Mouse (Mus musculus) intestine, postnatal 0 days (tissue): ENCODE data around the gene Atic. TPM values are rescaled to one million over a fixed set of nuclear protein-coding genes. Genes with fewer than 3 reads are reported as not detected.
A peak's percentile ranks its signal among the peaks of the same experiment; 100 is the strongest.

Source experiments
- ATAC-seq: fragments of 200-750 bp; cut with Nextera tagmentation; 2 replicates; pipeline ENCODE4 v1.8.0; 2017; ENCODE audit warnings: mild to moderate bottlenecking, moderate TSS enrichment, moderate library complexity
- H3K27ac ChIP-seq: fragments of 300-500 bp; sonication (generic); 2 replicates; pipeline ENCODE4 v1.5.1; 2014; ENCODE audit warnings: mild to moderate bottlenecking, low read depth, low read length, moderate library complexity
- H3K27me3 ChIP-seq: fragments of 300-500 bp; sonication (generic); replicated peaks from 2 replicates; pipeline ENCODE4 v1.6.1; 2014; ENCODE audit warnings: low read length, mixed read lengths; ENCODE audit not compliant: control insufficient read depth, insufficient read depth
- H3K36me3 ChIP-seq: fragments of 300-500 bp; sonication (generic); 2 replicates; pipeline ENCODE4 v1.6.1; 2014; ENCODE audit warnings: mild to moderate bottlenecking, moderate library complexity; ENCODE audit not compliant: control insufficient read depth, insufficient read depth
- H3K4me1 ChIP-seq: fragments of 300-500 bp; sonication (generic); replicated peaks from 2 replicates; pipeline ENCODE4 v1.6.1; 2014; ENCODE audit warnings: antibody characterized with exemption, low read length, mixed read lengths; ENCODE audit not compliant: control insufficient read depth, insufficient read depth
- H3K4me2 ChIP-seq: fragments of 300-500 bp; sonication (generic); replicated peaks from 2 replicates; pipeline ENCODE4 v1.6.1; 2014; ENCODE audit warnings: low read depth, mild to moderate bottlenecking, moderate library complexity
- H3K4me3 ChIP-seq: fragments of 300-500 bp; sonication (generic); 2 replicates; pipeline ENCODE4 v1.5.1; 2014; ENCODE audit warnings: low read depth, low read length
- H3K9ac ChIP-seq: fragments of 300-500 bp; sonication (generic); 2 replicates; pipeline ENCODE4 v1.6.1; 2014; ENCODE audit warnings: mild to moderate bottlenecking, low read depth, low read length
- H3K9me3 ChIP-seq: fragments of 300-500 bp; sonication (generic); 2 replicates; pipeline ENCODE4 v1.6.1; 2016; ENCODE audit warnings: mixed run types; ENCODE audit not compliant: control insufficient read depth
- CTCF ChIP-seq: sonication (generic); IDR thresholded peaks from 2 replicates; pipeline ENCODE4 v1.5.1; 2016; ENCODE audit warnings: low read depth, mild to moderate bottlenecking, control low read depth, antibody characterized with exemption, moderate library complexity
- WGBS: fragments of 180-500 bp; shearing (Covaris S2); extraction: QIAGEN DNeasy Blood & Tissue Kit; methylation state at CpG from one replicate; pipeline ENCODE4 v1.1.7; 2014; 5-methylcytosine and 5-hydroxymethylcytosine counted together
- polyA plus RNA-seq: library from polyadenylated mRNA; unstranded; fragments of >200 nt; fragmentation: Nextera tagmentation; extraction: Ambion mirVana; gene quantifications from 2 replicates; pipeline ENCODE4 v1.2.1, GENCODE M21; 2015

Gene Atic
- polyA plus RNA-seq, 1 experiment from 2014 or later, result 23.2 TPM

DNA sequence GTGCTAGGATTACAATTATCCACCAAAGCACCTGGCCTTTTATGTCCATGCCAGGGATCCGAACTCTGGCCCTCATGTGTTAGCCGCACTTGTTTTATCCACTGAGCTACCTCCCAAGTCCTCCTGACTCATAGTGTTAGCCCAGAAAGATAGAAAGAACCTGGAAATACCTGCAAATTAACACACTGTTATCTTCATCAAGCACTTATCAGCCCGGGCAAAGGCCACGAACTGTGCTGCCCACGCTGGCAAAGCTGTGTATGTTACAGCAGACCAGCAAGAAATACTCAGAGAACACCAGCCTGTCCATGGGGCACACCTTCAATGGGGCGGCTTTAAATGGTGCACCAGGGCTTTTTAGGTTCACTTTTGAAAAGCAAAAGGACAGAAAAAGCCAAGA lies 66.7 kb downstream of the Atic start:
- Histone ChIP-seq H3K4me2 (no peak overlapping the region), H3K9ac (no peak overlapping the region), H3K27ac (peak overlapping the region; percentile 54; the same call in 1 of the 2 replicates), H3K36me3 (peaks cover 16% of the 10 kb centered on the region), H3K27me3 (no peaks in the 10 kb centered on the region), H3K9me3 (no peaks in the 10 kb centered on the region), H3K4me3 (no peak overlapping the region), H3K4me1 (no peaks in the 10 kb centered on the region)
- TF ChIP-seq CTCF, result no peak
- ATAC-seq, result peak; percentile 90
- 52% methylated on average over 6 of the region's 6 CpGs for WGBS

Other genes with a start within 250 kb of the Atic start
- gene Abca12, start 142.2 kb upstream of the Atic start, polyA plus RNA-seq, result 0.03 TPM in 1 of 2 replicates, not detected in the other
- gene Fn1, start 96.0 kb downstream of the Atic start, polyA plus RNA-seq, result 38.3 and 43.1 TPM in 2 replicates